Mouse (Mus musculus) right cerebral cortex, adult 18-20 months (tissue): ENCODE results near the gene Igf2.

Experiments used
- DNase-seq: peaks from one replicate; pipeline ENCODE4 v3.0.0; 2022; ENCODE audit warnings: mixed read lengths

The Igf2 gene

DNA sequence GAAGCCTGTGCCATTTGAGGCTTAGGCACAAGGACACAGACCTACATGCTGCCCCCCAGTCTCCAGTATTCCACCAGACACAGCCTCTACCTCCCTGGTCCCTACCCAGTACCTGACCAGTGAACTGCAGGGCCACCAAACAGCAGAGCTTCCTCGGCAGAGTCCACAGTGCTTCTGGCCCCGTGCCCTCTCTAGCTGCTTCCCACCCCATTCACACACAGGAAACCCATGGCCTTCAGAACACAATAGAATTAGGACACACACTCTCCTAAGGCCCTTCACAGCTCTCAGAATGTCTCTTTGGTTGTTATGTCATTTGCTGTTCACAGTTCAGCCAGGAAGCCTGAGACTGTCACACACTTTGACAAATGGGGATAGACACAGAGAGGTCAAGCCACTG lies at the start of gene Igf2:
Igf2 (minus strand) TSS at position 158 of the 400 bp plus-strand sequence.
- no peak for DNase-seq

DNA sequence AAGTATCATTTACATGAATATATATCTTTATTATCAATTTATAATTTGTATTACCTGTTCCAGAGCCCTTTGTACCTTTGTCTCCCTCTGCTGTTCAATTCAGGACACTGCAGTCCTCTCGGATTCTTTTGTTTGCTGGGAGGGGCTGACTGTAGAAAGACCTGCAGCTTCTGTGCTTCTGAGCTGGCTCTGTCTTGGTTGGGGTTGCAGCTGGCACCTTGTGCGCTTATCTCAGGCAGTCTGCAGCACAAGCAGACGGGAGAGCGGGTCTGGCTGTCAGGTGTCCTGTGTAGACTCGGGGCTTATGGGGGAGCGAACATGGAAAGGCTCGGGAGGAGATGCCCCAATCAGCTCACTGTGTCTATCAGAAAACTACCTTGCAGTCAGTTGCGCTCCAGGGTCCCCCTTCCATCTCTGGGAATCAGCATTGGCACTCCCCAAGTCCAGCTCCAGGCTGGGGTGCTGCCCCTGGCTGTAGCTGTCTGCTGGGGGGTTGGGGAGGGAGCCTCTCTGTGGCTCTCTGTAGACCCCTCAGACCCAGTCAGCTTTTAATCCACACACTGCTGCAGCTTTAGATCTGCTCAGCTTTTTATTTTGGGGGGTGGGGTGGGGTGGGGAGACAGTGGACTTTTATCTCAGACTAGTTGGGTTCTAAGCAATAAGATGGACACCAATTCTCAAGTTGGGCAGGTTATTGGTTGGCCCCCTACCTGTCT lies 48.3 kb upstream of the Igf2 start:
- peak; percentile 9 for DNase-seq

DNA sequence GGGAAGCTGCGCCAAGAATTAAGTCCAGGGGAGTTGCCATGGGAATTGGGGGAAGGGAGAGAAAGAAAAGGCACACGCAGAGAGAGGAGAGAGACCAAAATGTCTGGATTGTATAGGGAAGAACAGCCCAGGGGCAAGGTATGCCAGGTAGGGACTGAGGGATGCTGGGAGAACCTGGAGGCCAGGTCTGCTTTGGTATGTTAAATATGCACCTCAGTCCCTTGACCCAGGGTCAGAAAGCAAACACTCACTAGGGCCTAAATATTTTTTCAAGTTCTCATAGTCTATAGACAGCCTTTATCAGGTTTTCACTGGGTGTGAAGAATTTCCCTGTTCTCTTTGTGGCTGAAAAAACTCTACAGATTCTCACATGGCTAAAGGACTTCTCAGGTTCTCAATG lies 40.3 kb upstream of the Igf2 start:
- DNase-seq = no peak

DNA sequence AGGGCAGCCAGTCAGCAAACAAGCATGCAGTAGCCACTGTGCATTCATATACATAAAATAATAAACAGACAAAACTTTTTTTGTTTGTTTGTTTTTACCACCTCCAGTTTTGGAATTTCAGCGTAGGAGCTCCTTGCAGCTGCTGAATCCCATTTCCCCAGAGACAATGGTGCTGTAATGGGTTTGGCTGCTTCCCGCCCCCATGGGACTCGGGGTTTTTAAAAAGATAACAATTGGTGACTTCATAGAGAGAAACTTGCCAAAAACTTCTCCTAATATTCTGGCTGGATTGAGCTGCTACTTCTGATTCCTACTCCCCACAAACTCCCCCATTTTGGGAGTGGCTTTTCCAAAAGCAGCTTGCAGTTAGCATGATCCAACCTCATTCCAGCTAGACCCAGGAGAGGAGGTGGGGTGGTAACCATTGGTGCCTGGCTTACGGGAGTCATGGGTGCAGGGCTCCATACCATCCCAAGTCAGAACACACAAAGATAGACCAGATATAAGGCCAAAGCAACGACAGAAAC lies 32.8 kb upstream of the Igf2 start:
- no peak for DNase-seq

DNA sequence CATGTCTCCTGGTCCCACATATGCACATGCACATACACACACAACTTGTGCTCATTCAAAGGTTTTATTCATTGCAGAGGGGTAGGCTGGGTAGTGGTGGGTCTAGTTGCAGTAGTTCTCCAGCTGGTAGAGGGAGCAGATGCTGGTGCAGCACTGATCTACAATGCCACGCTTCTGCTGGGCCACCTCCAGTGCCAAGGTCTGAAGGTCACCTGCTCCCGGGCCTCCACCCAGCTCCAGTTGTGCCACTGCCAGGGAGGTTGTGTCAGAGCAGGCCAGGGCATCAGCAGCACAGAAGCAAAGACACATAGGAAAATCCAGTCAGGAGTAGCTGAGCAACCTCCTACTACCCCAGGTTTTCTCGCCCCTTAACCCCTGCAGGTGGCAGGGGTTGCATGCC lies 12.0 kb upstream of the Igf2 start:
- DNase-seq = no peak

DNA sequence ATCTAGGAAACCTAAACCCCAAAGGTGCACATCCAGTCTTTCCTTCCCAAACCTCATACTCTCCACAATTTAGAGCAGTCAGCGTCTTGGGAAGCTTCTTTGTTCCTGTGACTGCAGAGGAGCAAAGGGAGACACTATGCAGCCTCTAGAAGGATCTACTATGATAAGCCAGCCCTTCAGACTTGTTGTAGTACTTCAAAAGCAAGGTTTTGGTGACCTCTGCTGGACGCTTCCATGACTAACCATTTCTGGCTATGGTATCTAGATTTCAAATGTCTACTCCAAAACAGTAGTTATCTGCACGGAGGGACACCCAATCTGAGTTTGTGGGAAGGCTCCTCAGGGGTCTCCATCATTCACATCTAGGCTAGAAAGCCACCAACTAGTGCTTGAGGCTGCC lies 9.0 kb upstream of the Igf2 start:
- peak; percentile 43 for DNase-seq

DNA sequence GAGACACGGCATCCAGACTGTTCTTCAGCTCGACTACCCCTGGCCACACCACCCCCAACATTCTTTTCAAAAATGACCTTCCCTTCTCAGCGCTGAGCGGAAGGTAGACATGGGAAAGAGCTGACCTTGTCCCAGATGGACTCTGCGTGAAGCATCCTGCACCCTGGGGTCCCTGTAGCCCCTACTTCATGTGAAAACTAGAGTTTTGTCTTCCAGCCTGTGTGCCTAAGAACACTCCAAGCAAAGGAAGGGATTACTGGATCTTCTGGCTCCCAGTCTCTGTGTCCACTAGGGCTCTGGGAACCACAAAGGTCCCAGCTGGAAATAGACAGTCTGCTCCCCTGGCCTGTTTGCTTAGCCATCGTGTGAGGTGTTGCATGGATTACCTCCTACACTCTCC lies 8.5 kb upstream of the Igf2 start:
- DNase-seq = no peak

DNA sequence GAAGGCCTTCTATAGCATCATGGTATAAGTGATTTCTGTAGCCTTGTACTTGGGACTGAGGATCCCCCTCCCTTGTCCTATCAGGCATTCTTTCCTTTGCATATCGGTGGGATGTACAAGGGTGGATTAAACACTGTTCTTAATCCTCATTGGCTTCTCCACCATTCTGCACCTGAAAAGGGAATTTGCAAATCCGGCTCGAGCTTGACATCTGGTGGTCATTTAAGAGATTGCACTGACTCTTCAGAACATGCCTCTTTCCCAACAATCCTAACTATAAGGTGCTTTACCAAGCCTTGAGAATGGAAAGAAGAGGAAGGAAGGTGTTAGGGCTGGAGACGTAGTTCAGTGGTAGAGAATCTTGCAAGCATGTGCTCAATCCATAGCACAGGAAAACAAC lies 5.5 kb upstream of the Igf2 start:
- peak; percentile 45 for DNase-seq

DNA sequence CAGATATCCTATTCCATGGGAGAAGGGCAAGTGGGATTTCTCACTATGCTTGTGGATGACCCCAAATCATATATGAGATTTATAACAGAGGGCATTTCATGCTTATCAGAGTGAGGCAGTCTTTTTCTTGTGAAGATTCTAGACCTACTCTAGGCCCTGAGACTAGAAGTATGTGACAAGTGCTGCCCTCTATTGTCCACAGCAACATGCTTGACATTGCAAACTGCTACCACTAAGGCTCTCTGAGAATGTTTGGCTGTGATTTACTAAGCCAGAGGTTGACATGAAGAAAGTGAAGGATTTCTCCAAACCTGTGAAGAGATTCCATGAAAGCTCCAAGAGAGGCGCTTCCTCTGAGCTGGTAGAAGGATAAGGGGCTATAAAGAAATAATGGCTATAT lies 4.5 kb upstream of the Igf2 start:
- DNase-seq = no peak

DNA sequence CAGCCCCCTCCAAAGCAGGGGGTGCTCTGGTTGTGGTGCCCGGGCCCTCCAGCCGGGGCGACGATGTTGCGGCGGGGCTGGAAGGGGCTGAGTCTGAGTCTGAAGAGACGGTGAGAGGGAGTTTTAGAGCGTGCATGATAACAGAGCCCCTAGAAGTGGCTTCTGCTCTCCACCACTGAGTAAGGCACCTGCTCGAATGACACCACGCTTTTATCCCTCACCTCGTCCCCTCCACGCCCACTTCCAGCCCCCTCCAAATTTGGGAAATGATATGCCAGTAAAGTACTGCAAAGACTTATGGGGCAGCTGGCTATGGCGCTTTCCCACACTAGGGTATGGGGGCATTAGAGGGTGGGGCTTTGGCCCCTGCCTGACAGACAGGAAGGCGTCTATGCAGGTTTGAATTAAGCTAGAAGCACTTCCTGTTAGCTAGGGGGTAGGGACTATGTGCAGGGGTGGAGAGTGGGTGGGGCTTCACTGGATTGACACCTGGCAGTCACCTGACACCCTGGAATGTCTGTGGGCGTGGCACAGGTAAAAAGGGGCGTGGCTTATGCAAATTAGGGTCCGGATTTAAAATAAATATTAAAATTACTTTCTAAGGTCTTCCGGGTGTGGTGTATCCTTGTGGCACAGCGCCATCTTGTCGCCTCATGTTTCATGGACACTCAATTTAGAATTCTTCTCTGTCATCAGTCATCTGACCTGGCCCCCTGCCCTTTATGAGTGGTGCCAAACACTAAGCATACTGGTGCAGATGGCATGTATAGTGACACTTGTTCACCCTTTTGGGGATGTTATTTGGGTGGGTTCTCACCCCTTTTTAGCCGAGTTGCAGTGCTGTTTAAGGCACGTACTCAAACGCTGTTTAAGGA lies 3.4 kb upstream of the Igf2 start, which contains the start of gene Gm49394:
Gm49394 (minus strand) TSS at position 192 of the 875 bp plus-strand sequence.
- no peak for DNase-seq

DNA sequence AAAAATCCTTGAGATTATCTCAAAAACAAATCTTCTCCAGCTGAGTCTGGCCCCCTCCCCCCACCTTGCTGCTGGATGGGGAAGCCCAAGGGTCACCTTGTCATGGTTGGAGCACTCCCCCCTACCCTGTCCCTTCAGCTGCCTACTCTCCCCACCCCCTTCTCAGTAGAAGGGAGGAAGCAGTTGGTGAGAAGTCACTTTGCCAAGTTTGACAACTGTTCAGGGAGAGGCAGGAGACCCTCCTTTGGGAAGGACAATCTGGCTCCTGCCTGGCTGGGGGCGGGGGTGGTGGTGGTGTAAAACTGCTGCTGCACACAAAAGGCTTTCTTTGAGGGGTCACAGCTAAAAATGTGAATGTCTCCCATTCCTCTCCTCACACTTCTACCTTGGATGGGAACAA lies 1.7 kb upstream of the Igf2 start:
- DNase-seq = no peak

DNA sequence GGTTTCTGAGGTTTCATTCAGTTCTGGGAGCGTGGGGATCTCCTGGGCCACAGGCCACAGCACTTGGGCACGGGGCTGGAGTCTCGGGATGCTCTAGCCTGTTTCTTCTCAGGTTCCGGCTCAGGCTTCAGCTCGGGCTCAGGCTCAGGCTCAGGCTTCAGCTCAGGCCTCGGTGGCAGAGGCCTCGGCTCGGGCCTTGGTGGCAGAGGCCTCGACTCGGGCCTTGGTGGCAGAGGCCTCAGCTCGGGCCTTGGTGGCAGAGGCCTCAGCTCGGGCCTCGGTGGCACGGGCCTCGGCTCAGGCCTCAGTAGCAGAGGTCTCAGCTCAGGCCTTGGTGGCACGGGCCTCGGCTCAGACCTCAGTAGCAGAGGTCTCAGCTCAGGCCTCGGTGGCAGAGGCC lies 905 bp upstream of the Igf2 start:
- DNase-seq = no peak

DNA sequence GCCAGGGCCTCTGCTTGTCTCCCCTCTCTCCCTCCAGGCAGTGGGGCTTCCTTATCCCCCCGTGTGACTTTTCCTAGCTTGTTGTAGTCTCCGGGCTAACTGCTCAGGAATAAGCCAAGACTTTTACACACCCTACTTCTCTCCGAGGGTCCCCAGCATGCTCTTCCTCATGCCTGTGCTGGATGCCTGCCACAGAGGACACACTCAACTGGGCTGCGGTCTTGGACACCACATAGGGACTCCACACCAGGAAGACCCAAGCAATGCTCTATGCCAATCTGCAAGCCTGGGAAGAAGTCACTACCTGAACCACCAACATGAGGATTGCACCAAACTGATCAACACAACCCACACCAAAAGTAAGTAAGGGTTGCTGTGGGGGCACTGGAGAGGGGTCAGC lies 507 bp downstream of the Igf2 start:
- DNase-seq = no peak

DNA sequence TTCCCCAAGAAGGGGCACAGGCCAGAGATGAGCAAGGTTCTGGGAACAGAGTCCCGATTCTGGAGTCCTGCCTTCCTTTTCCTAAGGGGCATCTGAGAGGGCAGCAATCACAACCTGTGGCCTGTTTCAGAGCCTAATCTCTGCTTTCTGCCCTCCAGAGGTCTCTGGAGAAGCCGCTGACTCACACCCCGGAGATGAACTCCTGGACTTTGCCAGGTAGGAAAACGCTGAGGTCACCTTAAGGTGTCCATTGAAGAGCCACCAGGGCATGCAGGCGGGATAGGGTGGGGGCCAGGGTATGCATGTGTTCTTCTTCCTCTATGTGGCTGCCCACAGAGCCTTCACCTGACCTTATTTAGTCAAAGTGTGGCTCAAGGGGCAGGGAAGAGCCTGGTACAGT lies 1.3 kb downstream of the Igf2 start:
- no peak for DNase-seq

DNA sequence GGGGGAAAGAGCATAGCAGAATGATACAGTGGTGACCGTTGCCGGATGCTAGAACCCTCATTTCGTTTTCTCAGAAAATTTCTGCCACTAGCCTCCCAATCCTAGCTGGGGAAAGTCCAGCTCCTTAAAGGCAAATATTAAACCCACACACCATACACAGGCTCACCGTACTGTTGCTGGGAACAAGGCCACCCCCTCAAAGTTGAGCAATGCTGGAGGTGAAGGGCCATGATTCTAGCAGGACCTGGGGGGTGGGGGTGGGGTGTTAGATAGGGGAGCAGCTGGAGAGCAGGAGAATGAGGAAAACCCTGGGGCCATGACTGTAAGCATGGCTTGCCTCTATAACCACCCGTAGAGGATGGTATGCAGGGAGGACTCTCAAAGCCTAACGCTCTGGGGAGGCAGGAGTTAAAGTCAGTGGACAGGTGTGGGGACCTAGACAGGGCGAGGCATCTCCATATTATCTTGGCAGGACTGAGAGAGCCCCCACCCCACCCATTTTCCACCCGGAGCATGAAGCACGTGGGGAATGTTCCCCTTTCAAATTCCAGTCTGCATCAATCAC lies 2.1 kb downstream of the Igf2 start:
- no peak for DNase-seq

DNA sequence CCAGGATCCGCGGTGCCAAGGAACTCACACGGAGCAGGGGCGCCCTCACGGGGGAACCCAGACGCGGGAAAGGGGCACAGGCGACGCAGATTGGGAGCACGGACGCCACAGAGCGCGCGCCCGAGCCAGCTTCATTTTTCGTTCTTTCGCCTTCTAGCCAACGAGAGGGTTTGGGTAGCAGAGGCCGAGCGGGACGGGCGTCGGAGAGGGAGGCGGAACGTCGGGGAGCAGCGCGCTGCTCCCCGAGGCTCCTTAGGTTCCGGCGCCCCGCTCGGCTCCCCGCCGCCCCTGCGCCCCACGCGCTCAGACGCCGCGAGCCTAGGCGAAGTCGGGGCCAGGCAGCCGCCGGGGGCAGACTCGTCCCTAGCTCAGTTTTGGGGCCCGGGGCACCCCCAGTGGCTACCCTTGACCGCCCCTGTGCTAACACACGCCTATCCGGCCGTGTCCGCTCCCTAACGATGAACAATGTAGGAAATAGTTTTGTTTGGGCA lies 2.6 kb downstream of the Igf2 start:
- DNase-seq = no peak

DNA sequence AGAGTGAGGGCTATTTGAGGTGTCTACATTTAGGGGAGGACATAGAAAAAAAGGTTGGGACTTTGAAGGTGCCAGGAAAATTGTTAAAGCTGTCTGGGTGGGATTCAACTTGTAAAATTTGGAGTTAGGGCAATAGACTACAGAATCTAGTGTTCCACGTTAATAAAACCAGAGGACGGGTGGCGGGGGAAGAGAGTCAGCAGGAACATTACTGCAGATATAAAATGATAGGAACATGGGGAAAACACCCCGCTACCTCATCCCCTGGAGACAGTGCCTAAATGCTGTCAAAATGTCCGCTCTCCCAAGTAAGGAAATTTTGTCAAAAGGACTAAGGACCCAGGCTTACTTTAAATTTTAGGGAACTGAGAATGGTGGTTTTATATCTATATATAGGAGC lies 3.5 kb downstream of the Igf2 start:
- DNase-seq = no peak

DNA sequence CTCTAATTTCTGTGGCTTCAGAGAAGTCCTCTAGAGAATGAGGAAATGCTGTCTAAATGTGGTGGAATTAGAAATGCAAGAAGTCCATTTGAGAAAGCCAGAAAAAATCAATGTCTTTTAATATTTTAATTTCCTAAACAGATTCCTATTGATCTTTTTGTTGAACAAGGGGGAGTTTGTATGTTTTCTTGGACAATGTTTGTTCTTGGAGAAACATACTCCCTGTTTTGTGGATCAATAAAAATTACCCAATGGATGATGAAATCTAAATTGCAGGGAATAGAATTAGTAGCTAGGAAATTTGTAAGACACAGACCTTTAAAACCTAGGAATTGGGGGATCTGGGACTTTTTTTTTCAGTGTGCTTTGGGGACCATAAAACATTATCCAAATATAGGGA lies 4.8 kb downstream of the Igf2 start:
- DNase-seq = no peak

DNA sequence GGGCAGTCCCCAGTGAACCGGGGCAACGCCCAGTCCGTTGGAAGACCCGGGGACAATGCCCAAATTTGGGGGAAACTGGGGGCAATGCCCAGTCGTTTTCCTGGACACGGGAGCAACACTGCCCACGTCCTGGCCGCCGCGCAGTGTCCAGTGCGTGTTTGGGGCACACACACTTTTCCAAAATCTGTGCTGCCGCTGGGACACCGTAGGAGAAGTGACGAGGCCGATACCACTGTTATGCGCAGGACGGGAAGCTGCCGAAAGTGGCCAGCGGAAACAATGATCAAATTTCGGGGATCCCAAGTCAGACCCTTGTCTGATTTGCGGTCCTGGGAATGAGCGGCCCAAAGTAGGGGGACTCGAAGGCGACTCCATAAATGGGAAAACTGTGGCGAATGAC lies 5.6 kb downstream of the Igf2 start:
- no peak for DNase-seq

DNA sequence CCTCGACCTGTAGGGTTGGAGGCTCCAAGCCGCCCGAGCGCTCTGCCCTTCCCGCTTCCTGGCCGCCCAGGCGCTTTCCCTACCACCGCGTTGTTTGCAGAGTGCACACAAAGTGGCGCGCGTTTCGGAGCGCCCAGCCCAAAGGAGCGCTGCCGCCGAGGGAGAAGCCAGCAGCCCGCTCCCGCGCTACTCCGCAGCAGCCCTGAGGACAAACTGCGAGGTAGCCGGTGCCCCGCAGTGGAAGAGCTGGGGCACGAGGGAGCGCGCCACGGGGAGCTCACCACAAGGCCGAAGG lies 6.0 kb downstream of the Igf2 start:
- no peak for DNase-seq

DNA sequence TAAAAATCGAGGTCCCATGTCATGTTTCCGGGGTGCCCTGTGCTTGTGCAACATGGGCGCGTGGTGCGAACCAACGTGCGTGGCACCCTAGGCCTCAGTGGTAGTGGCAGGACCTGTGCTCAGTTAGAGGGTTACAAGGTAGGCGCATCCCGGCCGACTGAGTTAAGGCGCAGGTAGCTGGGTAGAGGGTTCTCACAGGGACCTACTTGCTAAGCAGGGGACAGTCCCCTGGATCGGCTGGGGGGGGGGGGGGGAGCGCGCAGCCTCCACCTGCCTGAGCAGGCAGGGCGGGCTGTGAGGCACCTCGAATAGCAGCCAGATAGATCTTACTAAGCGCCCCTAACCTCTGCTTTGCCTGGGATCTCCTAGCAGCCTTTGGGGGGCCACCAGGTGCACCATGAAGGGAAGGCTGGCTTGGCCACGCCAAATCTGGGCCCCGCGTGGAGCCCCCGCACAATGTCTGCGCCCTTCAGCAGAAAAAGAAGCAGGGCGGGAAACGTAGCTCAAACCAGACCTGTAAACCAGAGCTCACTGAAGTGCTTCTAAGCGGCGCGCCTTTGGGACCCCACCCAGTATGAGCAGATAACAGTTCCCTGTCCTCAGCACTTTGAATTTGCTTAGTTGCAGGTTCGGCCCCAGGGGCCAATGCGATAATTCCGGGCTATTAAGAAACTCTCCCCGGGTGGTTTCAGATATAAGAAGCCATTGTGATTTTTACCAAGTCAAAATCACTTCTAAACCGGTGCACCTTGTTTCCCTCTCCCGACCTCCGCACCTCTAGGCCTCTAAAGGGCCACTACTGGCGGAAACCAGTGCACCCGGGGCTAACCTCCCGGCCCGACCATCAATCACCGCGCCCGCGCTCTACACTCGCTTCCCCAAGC lies 6.6 kb downstream of the Igf2 start:
- DNase-seq = no peak

DNA sequence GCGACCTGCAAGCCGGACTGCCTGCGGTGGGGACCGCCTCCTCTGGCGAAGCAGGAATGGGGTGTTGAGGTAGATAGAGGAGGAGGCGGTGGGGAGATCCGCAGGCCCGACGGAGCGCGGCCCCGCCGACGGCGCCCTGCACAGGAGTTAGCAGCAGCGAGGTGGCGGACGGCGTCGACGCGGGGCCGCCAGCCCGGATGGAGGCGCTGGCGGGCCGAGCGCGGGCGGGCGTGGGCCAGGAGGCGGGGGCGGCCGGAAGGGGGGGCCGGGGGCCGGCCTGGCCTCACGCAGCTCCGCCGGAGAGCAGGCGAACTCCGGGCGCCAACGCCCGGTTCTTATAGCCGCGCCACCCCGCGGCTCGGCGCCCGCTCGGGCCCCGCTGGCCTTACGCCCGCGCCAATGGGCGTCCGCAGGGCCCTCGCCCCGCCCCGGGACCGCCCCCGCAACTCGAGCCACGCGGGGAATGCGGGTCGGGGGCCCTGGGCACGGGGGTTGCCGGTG lies 7.4 kb downstream of the Igf2 start:
- DNase-seq = no peak
